Mouse (Mus musculus): ENCODE results near the gene Fam169a.
"Not testable (repeated sequence)": the region's sequence is repeated elsewhere in the genome, so short reads cannot be mapped to it uniquely, and the experiment has no call there.

Gene Fam169a

DNA sequence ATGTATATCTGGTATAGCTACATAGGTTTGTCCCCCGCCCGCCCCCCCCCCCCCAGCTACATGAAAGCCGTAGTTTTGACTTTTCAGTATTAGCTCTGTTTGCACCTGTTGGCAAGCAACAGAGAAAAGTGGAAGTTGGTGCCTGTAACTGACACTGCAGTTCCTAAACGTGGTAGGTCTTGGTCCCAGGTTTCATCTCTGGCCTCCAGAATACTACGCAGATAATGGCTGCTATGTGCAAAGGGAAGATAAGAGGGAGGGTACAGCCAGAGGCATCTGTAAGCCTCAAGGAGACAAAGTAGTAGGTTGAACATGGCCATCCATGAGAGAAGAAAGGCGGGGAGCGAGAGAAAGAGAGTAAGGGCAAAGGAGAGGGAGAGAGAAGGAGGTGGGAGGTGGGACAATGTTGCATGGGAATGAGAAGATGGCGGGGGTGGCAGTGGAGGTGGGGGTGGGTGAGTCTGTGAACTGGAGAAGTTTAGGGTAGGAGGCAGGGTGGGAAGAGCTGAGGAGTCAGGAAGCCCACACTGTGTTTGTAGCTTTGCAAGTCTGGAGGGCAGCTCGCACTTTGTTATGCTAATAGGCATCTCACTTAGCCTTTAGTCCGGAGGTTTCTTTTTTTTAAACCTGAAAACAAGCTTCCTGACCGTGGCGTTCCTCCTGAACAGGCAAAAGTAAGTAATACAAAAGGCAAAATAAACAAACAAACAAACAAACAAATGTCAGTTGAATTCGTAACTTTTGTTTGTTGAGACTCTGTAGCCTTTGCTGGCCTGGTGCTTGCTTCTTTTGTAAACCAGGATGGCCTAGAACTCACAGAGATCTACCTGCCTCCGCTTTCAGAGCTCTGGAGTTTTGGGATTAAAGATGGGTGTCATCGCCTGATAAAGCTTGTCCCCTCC lies at the start of gene Fam169a:
Gene Fam169a (plus strand): TSS at position 638 of the 902 bp plus-strand sequence.
- DNase-seq (ENCODE audit: low read depth, low spot score), result no peak

DNA sequence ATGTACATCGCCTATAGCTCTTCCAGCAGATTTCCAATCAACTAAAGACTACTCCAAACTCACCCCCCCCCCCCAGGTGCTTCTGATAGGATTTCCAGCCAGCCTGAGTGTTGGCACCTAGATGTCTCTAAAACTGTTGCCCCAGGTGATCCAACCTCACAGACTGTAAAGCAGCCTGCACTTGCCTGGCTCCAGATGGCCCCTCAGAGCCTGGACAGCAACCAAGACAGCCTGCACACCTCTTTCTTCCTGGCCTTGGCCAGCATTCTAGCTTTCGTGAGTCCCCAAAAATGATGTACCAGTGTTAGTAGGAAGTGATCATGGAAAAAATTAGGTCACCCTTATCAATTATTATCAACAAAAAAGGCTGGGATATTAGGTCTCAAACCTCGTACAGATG lies 49.4 kb upstream of the Fam169a start:
- DNase-seq (ENCODE audit: low read depth, low spot score), result no peak

DNA sequence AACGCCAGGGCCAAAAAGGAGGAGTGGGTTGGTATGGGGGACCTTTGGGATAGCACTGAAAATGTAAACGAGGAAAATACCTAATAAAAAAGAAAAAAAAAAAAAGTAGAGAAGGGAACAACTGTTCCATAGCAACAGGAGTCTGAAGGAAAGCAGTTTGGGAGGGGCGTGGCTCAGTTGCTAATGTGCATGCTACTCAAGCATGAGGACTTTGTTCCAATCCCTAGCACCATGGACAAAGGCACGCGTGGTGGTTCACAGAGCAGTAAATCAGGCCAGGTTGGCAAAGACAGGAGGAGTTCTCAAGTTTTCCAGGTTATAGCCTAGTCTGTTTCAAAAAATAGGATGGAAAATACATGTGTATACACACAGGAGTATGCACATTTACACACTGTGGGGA lies 47.0 kb upstream of the Fam169a start:
- DNase-seq (ENCODE audit: low read depth, low spot score), result no peak

DNA sequence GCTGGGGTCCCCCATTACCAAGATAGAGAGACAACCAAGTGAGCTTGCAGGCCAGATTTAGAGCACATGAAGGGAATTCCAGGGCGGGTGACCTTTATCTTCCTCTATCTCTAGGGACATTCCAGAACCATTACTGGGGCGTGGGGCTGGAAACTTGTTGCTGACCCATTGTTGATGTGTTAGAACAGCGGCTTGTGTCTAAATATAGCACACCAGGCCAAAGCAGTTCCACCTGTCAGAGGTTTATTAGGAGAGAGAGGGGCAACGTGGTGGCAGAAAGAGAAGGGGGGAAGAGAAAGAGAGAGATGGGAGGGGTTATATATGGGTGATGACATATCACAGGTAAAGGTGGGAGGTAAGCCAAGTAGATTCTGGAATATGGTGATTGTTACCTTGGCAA lies 45.2 kb upstream of the Fam169a start:
- DNase-seq (ENCODE audit: low read depth, low spot score), result no peak

DNA sequence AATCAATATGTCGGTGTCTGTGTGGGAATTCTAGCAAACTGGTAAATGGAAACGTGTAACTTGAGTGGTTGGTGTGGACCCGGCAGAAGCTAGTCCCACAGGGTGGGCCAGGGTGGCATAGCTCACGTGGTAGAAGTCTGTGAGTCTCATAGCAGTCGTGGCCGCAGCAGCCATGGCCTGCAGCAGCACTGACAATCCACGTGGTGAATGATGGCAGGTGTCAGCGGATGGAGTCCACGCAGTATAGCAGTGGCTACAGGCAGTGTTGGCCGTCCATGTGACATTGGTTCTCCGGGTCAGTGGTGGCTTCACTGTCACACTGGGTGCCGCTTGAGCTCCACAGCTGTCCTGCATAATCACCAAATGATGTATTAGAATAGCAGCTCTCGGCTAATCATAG lies 37.0 kb upstream of the Fam169a start:
- DNase-seq (ENCODE audit: low read depth, low spot score), result no peak

DNA sequence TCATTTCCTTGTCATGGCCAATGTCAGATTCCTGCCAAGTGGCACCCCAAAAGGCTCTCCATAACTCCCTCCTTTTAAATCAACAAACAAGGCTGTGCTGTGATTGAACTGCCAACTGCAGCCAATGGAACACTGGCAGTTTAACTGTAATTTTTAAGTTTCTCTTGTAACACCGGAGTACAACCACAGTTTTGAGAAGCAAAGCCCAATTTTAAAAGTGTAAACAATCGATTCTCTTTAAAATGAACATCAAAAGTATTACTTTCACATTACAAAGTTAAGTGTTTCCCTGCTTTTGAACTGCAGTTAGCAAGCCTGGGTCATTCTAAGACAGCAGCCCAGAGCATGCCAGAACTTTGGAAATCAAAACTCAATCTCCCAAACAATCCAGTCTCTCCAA lies 32.8 kb upstream of the Fam169a start, which contains the start of gene 1700029F12Rik:
Gene 1700029F12Rik (minus strand): TSS at position 101 of the 400 bp plus-strand sequence.
- DNase-seq (ENCODE audit: low read depth, low spot score), result no peak

DNA sequence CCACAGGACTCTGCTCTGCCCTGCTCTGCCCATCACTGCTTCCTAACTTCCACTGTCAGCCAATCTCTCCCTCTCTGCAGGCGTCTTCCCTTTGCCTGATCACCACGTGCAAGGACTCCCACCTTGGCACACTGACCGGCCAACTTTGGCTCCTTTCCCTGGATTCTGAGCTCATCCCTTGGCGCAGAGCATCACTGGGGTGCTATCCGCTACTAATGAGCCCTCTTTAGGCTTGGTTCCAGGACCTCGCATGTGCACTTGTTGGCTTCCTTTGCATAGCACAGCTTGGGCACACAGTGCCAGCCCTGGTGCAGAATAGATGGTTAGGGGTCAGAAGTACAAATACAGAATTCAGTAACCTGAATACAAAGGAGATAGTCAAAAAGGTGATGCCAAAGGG lies 15.9 kb upstream of the Fam169a start:
- no peak for DNase-seq (ENCODE audit: low read depth, low spot score)

DNA sequence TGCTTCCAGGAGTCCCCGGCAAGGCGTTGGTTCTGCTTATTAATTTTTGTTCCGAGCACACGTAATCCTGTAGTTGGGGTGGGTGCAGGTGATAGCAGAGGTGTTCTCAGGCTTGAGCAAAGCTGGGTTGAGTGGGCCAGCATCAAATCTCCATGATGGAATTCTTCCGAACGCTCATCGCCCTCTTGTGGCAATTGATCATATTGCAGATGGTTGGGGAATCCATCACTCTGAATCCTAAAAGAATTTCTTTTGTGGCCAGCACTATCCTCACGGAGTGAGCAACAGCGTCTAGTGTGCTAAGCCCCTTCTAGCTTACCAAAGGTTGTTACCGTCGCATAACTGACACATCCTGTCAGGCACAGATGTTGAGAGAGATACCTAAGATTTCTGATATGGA lies 14.4 kb upstream of the Fam169a start:
- DNase-seq (ENCODE audit: low read depth, low spot score), result peak; percentile 34

DNA sequence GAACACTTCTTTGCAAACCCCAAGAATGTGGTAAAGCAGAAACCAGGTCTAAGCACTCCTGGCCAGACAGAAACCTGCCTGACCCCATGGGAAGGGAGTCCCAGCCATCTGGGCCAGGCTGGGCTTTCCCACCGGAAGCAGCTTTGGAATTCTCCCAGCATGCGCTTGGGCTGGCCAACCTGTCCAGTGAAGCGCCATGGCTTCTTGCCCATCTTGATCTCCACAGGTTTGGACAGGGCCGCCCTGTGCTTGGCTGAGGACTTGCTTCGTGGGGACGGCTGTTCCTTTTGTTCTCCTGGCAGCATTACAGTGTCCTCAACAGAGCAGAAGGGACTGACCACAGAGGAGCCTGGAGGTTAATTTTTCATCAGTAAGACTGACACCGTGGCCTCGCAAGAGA lies 13.2 kb upstream of the Fam169a start:
- DNase-seq (ENCODE audit: low read depth, low spot score), result no peak

DNA sequence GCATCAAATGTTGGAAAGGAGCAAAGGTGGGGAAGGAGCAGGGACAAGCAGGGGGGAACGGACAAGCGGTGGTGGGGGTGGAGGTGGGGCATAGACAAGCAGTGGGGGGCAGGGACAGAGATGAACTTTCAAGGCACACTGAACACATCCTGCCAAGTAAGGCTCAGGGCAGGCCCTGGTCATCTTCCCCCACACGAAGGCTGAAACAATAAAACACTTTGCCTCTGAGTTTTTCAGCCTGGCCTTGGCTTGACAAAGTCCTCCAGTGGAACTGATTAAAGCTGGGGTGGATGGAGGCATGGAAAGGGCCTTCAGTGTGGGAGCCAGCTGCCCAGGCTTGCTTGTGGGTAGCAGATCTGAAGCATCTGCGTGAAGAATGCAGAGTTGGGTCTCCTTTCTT lies 9.3 kb upstream of the Fam169a start:
- no peak for DNase-seq (ENCODE audit: low read depth, low spot score)

DNA sequence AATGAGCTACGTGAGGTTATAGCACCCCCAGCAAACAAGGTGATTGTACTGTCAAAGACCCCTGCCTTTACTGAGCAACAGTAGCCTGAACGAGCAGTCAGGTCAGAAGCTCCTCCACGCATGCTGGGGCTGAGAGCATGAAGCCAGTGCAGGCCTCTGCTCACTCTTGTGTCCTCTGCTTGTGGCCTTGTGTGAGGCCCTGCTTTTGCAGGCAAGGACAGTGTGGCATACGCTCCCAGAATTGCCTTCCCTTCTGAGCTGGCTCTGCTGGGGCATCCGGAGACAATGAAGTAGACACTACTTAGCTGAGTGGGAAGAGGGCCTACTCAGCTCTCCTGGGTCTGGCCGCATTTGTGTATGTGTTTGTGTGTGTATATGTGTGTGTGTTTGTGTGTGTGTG lies 7.3 kb upstream of the Fam169a start:
- no peak for DNase-seq (ENCODE audit: low read depth, low spot score)

DNA sequence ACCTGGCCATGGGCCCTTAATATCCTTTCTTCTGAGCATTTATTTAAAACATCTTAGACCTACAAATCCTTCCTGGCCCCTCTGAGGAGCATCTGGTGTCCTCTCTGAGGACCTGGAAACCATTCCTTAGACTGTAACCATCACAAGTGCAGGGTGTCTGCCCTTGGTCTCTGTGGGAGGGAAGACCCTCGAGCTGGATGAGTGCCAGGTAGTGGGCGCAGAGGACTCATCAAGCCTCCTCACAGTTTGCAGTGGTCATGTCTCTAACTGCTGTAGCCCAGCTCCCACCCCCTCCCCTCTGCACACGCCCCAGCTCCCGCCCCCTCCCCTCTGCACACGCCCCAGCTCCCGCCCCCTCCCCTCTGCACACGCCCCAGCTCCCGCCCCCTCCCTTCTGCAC lies 6.8 kb upstream of the Fam169a start:
- DNase-seq (ENCODE audit: low read depth, low spot score), result no peak

DNA sequence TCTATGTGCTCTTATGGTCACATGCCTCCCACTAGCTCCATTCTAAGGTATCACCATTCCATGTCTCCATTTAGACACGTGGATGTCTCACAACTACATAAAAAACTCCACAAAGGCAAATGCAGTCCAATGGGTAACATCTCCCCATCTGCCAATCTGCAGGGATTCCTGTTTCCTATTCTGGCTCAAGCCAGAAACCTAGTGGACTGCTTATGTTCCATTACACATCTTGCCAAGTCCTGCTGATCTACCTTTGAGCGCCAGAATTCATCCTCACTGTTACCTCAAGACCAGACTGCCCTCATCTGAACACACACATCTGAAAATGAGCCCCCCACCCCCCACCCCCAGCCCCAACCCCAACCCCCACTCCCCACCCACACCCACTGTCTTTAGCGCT lies 4.9 kb upstream of the Fam169a start:
- DNase-seq (ENCODE audit: low read depth, low spot score), result no peak

DNA sequence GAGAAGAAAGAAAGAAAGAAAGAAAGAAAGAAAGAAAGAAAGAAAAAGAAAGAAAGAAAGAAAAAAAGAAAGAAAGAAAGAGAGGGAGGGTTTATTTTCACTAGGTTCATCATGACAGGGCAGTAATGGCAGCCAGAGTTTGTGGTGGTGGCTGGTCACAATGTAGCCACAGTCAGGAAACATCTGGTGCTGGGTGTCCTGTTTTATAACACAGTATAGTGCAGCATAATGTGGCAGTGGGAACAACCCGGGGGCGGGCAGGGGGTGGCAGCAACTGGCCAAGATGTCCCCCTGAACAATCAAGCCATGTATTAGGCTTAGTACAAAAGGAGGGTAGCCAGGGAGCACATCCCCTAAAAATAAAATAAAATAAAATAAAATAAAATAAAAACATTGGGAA lies 3.7 kb upstream of the Fam169a start:
- DNase-seq (ENCODE audit: low read depth, low spot score), result no peak

DNA sequence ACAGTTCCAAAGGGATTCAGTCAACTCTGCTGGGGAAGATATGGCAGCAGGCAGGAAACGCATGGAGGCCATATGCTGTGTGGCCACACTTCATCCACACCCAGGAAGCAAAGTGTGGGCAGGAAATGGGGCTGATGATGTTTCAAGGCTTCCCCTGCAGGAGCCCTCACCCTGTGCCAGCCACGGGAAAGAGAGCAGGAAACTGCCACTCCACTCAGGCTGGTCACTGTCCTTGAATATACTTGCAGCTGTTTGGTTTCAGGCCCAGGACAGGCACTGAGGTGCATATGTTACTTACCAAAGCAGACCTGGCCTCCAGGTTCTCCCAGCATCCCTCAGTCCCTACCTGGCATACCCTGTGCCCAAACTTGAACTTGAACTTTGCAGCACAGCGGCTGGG lies 2.7 kb upstream of the Fam169a start:
- DNase-seq (ENCODE audit: low read depth, low spot score), result no peak

DNA sequence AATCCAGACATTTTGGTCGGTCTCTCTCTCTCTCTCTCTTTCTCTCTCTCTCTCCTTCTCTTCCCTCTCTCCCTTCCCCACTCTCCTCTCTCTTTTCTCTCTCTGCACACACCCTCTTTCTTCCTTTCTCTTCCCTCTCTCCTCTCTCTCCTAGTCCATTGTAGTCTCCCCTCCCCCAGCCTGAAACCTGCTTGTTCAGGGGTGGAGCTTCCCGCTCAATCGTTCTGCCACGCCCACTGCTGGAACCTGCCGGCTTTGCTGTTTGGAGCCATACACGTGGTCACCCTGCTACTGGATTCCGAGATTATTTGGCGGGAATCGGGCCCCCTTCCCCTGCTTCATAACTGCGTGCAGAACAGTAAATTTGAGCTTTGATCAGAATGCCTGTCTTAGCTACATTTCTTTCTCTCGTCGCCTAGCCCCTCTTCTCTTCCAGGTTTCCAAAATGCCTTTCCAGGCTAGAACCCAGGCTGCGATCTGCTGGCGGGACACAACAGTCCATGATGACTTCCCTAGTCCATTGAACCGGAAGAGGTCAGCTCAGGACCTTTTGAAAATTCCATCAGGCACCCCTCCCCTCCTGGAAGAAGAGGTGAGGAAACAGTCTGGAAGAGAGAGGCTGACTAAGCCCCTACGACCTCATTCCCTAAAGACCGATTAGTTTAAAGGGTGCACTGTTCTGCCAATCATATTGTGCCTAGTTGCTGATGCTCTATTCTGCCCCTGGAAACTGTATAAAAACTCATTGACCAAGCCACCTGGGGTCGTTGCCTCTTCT lies 2.1 kb upstream of the Fam169a start:
- not testable (repeated sequence) for DNase-seq (ENCODE audit: low read depth, low spot score)

DNA sequence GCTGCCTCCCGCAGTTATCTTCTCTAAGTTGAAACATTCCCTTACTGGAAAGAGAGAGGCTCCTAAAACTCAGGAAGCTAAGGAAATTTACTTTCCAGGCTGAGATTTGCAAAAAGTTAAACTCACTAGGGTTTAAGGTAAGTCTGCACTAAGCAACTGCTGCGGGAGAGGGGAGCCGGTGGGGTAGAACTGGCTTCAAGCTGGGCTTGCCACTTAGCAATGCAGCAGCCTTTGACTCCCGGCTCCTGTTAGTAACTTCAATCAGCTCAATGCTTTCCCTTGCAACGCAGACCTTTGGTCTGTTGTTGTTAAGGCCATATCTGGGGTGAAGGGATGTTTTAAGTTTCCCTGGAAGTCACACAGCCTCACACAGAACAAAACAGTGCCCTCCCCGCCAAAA lies 605 bp downstream of the Fam169a start:
- DNase-seq (ENCODE audit: low read depth, low spot score), result no peak

DNA sequence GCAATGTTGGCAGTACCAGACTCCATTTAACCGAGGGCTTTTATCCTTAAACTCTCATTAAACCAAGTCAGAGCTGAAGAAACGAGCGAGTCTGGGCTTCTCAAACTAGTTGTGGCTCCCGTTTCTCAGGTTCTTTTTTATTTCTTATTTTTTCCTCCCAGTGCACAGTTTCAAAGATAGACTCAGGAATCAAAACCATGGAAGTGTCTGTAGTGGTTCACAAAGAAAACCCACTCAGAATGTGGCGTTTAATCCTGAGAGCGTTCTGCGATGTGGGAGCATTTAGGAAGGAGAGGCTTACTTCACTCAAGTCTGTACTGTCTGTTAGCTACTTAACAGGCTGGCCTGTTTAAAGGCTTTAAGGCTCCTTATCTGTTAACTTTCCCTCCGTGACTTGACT lies 1.1 kb downstream of the Fam169a start:
- no peak for DNase-seq (ENCODE audit: low read depth, low spot score)

DNA sequence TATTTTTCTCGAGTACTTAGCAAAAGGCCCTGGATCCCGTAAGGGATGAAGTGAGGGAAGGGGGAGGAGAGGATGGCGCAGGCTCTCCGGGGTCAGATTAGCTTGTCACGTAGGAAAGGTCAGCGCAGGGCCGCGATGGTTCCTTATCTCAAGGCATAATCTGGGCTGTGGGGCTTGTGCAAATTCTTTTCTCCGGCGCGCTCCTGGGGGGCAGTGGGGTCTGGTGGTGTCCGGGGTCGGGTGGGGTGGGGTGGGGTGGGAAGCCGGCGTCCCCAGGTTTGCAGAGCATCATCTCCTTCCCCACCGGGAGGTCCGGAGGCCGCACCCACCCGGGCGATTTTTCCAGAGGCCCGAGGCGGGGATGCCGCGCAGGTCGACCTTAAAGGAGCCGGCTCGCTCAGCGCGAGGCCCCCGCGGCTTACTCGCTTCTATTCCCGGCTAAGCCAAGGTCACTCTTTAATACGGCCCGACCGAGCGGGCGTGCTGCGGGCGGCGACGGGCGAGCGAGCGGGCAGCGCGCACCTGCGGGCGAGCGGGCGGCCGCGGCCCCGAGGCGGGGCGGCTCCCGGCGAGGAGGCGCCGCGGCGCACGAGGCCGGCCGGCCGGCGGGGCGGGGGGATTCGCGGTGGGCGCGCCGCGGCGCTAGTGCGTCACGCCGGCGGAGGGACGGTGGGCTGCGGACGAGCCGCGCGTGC lies 4.0 kb downstream of the Fam169a start:
- no peak for DNase-seq (ENCODE audit: low read depth, low spot score)

DNA sequence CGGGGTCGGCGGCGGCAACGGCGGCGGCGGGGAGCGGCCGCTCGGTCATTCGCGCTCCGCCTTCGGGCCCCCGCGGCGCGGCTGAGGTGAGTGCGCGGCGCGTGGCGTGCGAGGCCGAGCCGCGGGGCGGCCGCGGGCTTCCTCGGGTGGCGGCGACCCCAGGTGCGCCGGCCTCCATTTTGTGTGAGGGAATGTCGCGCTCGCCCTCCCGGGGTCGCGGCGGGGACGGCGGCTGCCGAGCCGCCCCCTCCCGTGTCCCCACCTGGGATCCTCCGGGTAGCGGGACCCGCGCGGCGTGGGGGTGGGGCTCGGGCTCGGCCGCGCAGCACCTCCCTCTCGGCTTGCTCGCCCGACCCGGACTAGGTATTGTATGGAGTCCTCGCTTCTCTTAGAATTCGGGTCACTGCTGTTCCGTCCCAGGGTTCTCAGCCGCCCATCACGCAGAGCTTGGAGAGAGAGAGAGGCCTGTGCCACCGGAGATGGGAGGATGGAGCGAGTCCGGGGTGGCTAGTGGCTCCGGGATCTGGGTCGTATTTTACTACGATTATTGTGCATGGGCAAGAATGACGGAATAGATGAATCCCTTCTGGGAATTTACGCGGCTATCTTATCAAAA lies 4.6 kb downstream of the Fam169a start:
- no peak for DNase-seq (ENCODE audit: low read depth, low spot score)

DNA sequence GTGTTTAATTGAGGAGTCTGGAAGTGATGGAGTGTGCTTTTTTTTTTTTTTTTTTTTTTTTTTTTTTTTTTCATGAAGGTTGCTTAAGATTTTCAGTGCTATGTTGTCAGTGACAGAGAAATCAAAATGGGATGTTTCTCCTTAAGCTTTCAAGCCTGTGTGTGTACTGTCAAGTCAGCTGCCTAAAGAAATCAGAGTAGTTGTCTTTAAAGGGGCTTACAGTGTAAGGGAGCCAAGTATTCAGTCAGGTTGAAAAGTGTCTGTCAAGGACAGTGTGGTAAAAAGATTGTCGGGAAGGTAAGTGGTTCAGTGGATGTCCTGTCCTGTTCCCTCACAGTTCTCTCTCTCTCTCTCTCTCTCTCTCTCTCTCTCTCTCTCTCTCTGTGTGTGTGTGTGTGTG lies 6.4 kb downstream of the Fam169a start:
- no peak for DNase-seq (ENCODE audit: low read depth, low spot score)

DNA sequence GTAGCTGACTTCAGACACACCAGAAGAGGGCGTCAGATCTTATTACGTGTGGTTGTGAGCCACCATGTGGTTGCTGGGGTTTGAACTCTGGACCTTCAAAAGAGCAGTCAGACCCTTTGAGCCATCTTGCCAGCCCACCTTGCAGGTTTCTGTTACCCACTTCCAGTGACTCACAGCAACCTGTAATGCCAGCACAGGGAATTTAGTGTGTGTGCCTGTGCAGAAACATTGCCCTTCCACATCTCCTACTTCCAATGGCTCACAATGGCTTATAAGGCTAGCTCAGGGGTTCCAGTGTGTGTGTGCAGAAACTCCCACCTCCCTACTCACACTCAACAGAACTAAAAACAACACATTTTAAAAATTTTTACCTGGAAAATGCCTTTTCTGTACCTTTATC lies 10.5 kb downstream of the Fam169a start:
- DNase-seq (ENCODE audit: low read depth, low spot score), result no peak
